9 mouse cellular contexts compared by ENCODE assay signal in the genomic region with DNA sequence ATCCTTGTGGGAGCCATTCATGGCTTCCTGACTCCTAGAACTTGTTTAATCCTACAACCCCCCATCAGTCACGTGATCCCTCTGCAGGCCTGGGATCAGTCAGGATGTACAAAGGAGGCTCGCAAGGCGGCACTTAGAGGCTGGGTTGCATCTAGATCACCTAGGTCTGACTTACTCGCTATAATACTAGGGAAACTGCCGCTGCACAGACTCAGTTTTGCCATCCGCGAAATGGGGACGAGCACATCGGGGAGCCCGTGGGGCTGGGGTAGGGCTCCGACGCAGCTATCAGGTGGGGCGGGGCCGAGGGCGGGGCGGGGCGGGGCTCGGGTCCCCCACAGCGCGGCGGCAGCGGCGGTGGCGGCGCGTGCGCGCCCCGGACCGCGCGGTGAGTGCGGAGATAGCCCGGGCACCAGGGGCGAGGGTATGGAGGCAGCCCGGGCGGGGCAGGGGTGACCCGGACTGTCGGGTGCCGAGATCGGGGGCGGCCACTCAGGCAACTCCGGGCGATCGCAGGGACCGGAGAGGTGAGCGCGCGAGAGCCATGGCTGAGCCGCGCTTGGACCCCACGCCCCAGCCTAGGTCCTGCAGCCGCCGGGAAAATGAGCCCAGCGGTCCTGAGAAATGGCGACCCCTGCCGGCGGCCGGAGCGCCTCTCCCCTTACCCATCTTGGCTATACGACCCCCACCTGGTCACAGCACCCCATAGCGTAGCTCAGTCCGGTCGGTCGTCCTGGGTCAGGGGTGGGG. TPM values are rescaled to one million over a fixed set of nuclear protein-coding genes. Genes with fewer than 3 reads are reported as not detected.
DNase-seq lines count a peak whose midpoint lies in the region; ATAC-seq and TF ChIP-seq lines count a peak whose summit lies in the region.
"Had no signal": no experiment of that assay in that cellular context is flagged by ENCODE, and none has a peak within 500 bp of the region (broad histone marks: within the 10 kb centered on the region; RNA-seq: fewer than 3 reads in every experiment).

Gene Gm20532 (plus strand): TSS at position 346 of the 750 bp plus-strand sequence.

- H3K4me3 ChIP-seq in intestine, postnatal 0 days (ENCODE audit: low read depth, low read length), result peak within 1 kb of the TSS; percentile 49
- H3K4me3 ChIP-seq in limb, embryonic 14.5 days (replicated peaks; ENCODE audit: low read length), result peak within 1 kb of the TSS; percentile 64
- peak within 1 kb of the TSS; percentile 64 for H3K4me3 ChIP-seq in midbrain, embryonic 16.5 days (ENCODE audit: low read depth, low read length)
- peak within 1 kb of the TSS; percentile 56 for H3K4me3 ChIP-seq in stomach, embryonic 14.5 days (ENCODE audit: low read depth, low read length)

- peak; percentile 59 to 67 for DNase-seq in left cerebral cortex, adult 18-20 months (ENCODE audit: low spot score in 2 of 2)
- no peak for DNase-seq in left cerebral cortex, adult 11 months (ENCODE audit: low spot score)
- peak; percentile 78 to 83 for DNase-seq in cerebellum, postnatal 25 days
- DNase-seq in gastrocnemius, postnatal 14 days, result peak; percentile 65
- peak; percentile 66 for DNase-seq in limb, embryonic 14.5 days (ENCODE audit: low spot score)

- H3K9ac ChIP-seq in intestine, postnatal 0 days (ENCODE audit: low read depth, low read length), result peak within 1 kb of the TSS; percentile 47
- peak within 1 kb of the TSS; percentile 66 for H3K9ac ChIP-seq in limb, embryonic 14.5 days (ENCODE audit: low read depth, low read length, severe bottlenecking)
- peak within 1 kb of the TSS; percentile 81 for H3K9ac ChIP-seq in midbrain, embryonic 16.5 days (ENCODE audit: low read depth, low read length)
- H3K9ac ChIP-seq in stomach, embryonic 14.5 days (replicated peaks; ENCODE audit: low read depth, low read length), result peak within 1 kb of the TSS; percentile 45

- peak within 1 kb of the TSS; percentile 51 for H3K27ac ChIP-seq in intestine, postnatal 0 days (ENCODE audit: low read depth, low read length)
- H3K27ac ChIP-seq in limb, embryonic 14.5 days (replicated peaks; ENCODE audit: low read depth, low read length), result peak within 1 kb of the TSS; percentile 53; the same call in 1 of the 2 replicates
- peak within 1 kb of the TSS; percentile 52 for H3K27ac ChIP-seq in midbrain, embryonic 16.5 days (ENCODE audit: low read length)
- H3K27ac ChIP-seq in stomach, embryonic 14.5 days (ENCODE audit: low read length), result peak within 1 kb of the TSS; percentile 58

- WGBS in intestine, postnatal 0 days, result 2% methylated on average over 55 of the region's 65 CpGs
- 2% methylated on average over 35 of the region's 65 CpGs for WGBS in limb, embryonic 14.5 days
- under 1% methylated on average over 48 of the region's 65 CpGs for WGBS in midbrain, embryonic 16.5 days
- WGBS in stomach, embryonic 14.5 days, result under 1% methylated on average over 65 of the region's 65 CpGs

- peak; percentile 72 for TF ChIP-seq CTCF in intestine, postnatal 0 days (IDR thresholded peaks at IDR 0.05; ENCODE audit: low read depth)

- no peaks in the 10 kb centered on the region for H3K9me3 ChIP-seq in intestine, postnatal 0 days (ENCODE audit: control insufficient read depth)
- H3K9me3 ChIP-seq in limb, embryonic 14.5 days (ENCODE audit: control insufficient read depth, low read length), result no peaks in the 10 kb centered on the region
- H3K9me3 ChIP-seq in midbrain, embryonic 16.5 days (replicated peaks; ENCODE audit: control insufficient read depth, low read length, poor library complexity, severe bottlenecking), result no peaks in the 10 kb centered on the region
- H3K9me3 ChIP-seq in stomach, embryonic 14.5 days (ENCODE audit: control insufficient read depth, low read depth, low read length), result no peaks in the 10 kb centered on the region

- peaks cover 13% of the 10 kb centered on the region; the same call in 1 of the 2 replicates for H3K36me3 ChIP-seq in intestine, postnatal 0 days (ENCODE audit: control insufficient read depth, insufficient read depth)
- H3K36me3 ChIP-seq in limb, embryonic 14.5 days (ENCODE audit: control insufficient read depth, insufficient read depth, low read length), result no peaks in the 10 kb centered on the region
- H3K36me3 ChIP-seq in midbrain, embryonic 16.5 days (ENCODE audit: control insufficient read depth, insufficient read depth, low read length), result no peaks in the 10 kb centered on the region
- H3K36me3 ChIP-seq in stomach, embryonic 14.5 days (ENCODE audit: control insufficient read depth, insufficient read depth, low read length), result no peaks in the 10 kb centered on the region

- no peaks in the 10 kb centered on the region for H3K4me1 ChIP-seq in intestine, postnatal 0 days (replicated peaks; ENCODE audit: control insufficient read depth, insufficient read depth, low read length)
- H3K4me1 ChIP-seq in limb, embryonic 14.5 days (ENCODE audit: control insufficient read depth, insufficient read depth, low read length), result no peaks in the 10 kb centered on the region; the same call in 1 of the 2 replicates
- peaks cover 8% of the 10 kb centered on the region for H3K4me1 ChIP-seq in midbrain, embryonic 16.5 days (ENCODE audit: control insufficient read depth, insufficient read depth, low read length)
- H3K4me1 ChIP-seq in stomach, embryonic 14.5 days (ENCODE audit: control insufficient read depth, insufficient read depth, low read length), result peaks cover 12% of the 10 kb centered on the region

- intact Hi-C loops in gastrocnemius, postnatal 14 days (cut with DNase I; ENCODE audit: low total_unique reads), result no loop called here

- H3K4me2 ChIP-seq in intestine, postnatal 0 days (replicated peaks; ENCODE audit: low read depth), result peak within 1 kb of the TSS; percentile 81
- H3K4me2 ChIP-seq in limb, embryonic 14.5 days (replicated peaks; ENCODE audit: low read depth, low read length, severe bottlenecking), result peak within 1 kb of the TSS; percentile 80
- peak within 1 kb of the TSS; percentile 83 for H3K4me2 ChIP-seq in midbrain, embryonic 16.5 days (ENCODE audit: low read length)
- peak within 1 kb of the TSS; percentile 66 for H3K4me2 ChIP-seq in stomach, embryonic 14.5 days (replicated peaks; ENCODE audit: low read depth, low read length)

- 0 out of 2 replicates have a peak, but pooled peaks have one; percentile 32 for TF ChIP-seq POLR2A in limb, embryonic 14.5 days (IDR thresholded peaks at IDR 0.05; ENCODE audit: borderline replicate concordance, extremely low read depth, insufficient read depth, insufficient read length)

- ATAC-seq in intestine, postnatal 0 days, result peak; percentile 23; the same call in 1 of the 2 replicates
- ATAC-seq in limb, embryonic 14.5 days (ENCODE audit: low FRiP score, low read depth), result peak; percentile 85
- peak; percentile 80 for ATAC-seq in midbrain, embryonic 16.5 days
- peak; percentile 75 for ATAC-seq in stomach, embryonic 14.5 days (ENCODE audit: insufficient number of reproducible peaks, insufficient read depth, low FRiP score, low read depth)

- H3K27me3 ChIP-seq in intestine, postnatal 0 days (replicated peaks; ENCODE audit: control insufficient read depth, insufficient read depth, low read length), result no peaks in the 10 kb centered on the region
- H3K27me3 ChIP-seq in limb, embryonic 14.5 days (ENCODE audit: control insufficient read depth, insufficient read depth, low read length), result no peaks in the 10 kb centered on the region
- H3K27me3 ChIP-seq in midbrain, embryonic 16.5 days (ENCODE audit: control insufficient read depth, insufficient read depth, low read depth, low read length), result no peaks in the 10 kb centered on the region
- H3K27me3 ChIP-seq in stomach, embryonic 14.5 days (ENCODE audit: control insufficient read depth, insufficient read depth, low read length), result no peaks in the 10 kb centered on the region

RNA-seq across cellular contexts. Expression of gene Gm20532, which starts in this region (rescaled TPM):
- total RNA-seq in left cerebral cortex, adult 18-20 months (2021), result not detected
- not detected for total RNA-seq in gastrocnemius, postnatal 14 days (2021)
- not detected in 2 replicates for polyA plus RNA-seq in intestine, postnatal 0 days (2015; fragmentation: Nextera tagmentation; extraction: Ambion mirVana)
- polyA plus RNA-seq in limb, embryonic 14.5 days (2012; rRNA removed), result not detected in 2 replicates
- not detected in 2 replicates for polyA plus RNA-seq in limb, embryonic 14.5 days (2014; fragmentation: Nextera tagmentation; extraction: Ambion mirVana)
- 0.30 TPM in 1 of 2 replicates, not detected in the other for polyA plus RNA-seq in midbrain, embryonic 16.5 days (2015; fragmentation: Nextera tagmentation; extraction: Ambion mirVana)
- not detected in 2 replicates for polyA plus RNA-seq in stomach, embryonic 14.5 days (2014; fragmentation: Nextera tagmentation; extraction: Ambion mirVana)
- total RNA-seq: adrenal gland, postnatal 4 days had no signal

Comparison
In these comparisons a context has a peak if more than half of its experiments do, and no peak if none do; other contexts are left out.
1. Peak in DNase-seq in left cerebral cortex, adult 18-20 months; RNA of the gene not detected or under 1 TPM.
2. Peak in DNase-seq in gastrocnemius, postnatal 14 days; RNA of the gene not detected or under 1 TPM.
3. Peak in ATAC-seq, H3K4me3 ChIP-seq, H3K27ac ChIP-seq, H3K9ac ChIP-seq and H3K4me2 ChIP-seq in intestine, postnatal 0 days; RNA of the gene not detected or under 1 TPM.
4. Peak in DNase-seq, ATAC-seq, H3K4me3 ChIP-seq, H3K27ac ChIP-seq, H3K9ac ChIP-seq and H3K4me2 ChIP-seq in limb, embryonic 14.5 days; RNA of the gene not detected or under 1 TPM.
5. Peak in ATAC-seq, H3K4me3 ChIP-seq, H3K27ac ChIP-seq, H3K9ac ChIP-seq and H3K4me2 ChIP-seq in midbrain, embryonic 16.5 days; RNA of the gene not detected or under 1 TPM.
6. Peak in ATAC-seq, H3K4me3 ChIP-seq, H3K27ac ChIP-seq, H3K9ac ChIP-seq and H3K4me2 ChIP-seq in stomach, embryonic 14.5 days; RNA of the gene not detected or under 1 TPM.
7. ATAC-seq: peak in every context shown above with its lines; median percentile 85 in limb, embryonic 14.5 days; 80 in midbrain, embryonic 16.5 days; 75 in stomach, embryonic 14.5 days; 23 in intestine, postnatal 0 days.